Mouse (Mus musculus): ENCODE data around the gene Cacna2d2. TPM values are rescaled to one million over a fixed set of nuclear protein-coding genes. Genes with fewer than 3 reads are reported as not detected.
A peak's percentile ranks its signal among the peaks of the same experiment; 100 is the strongest.
"Not testable (repeated sequence)": the region's sequence is repeated elsewhere in the genome, so short reads cannot be mapped to it uniquely, and the experiment has no call there.

Gene Cacna2d2
- total RNA-seq, 2 experiments from 2014 or later = 7.3 to 13.2 TPM

DNA sequence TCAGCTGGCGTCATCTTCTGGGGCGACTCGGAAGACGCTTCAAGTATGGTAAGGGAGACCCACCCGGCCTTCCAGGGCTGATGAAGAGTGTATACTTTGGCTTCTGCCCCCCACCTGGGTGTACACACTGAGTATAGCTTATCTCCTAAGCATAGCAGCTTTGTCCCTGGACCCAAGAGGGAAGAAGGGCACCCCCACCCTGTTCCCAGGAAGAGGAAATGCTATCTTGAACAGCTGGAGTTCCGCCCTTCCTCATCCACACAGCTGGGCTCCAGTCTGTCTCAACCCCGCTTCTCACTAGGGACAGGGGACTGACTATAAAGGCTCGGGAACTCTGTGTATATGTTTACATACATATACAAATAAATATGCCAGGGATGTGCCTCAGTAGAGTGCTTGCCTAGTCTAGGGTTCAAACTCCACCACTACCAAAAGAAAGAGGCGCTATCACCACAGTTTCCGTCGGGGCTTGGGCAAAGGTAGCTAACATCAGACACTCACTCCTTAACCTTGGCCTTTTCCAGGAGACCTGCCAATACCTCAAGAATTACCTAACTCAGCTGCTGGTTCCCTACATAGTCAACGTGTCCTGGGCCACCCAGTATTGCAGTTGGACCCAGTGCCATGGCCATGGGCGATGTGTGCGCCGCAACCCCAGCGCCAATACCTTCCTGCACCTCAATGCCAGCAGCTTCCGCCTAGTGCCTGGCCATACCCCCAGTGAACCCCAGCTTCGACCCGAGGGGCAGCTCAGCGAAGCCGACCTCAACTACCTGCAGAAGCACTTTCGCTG lies 172.3 kb downstream of the Cacna2d2 start:
- no peak for DNase-seq
- intact Hi-C loops (cut with DNase I) = no loop called here

DNA sequence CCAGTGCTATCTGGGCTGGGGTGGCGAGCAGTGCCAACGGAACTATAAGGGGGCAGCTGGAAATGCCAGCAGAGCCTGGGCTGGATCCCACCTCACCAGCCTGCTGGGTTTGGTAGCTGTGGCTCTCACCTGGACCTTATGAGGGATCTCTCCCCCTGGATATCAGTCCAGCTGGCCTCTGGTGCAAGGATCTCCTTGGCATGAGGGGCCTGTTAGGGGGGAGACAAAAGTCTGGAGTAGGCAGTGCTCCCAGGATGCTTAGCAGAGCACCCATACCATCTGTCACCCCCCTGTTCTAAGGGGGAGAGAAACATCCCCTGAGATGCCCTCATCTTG lies 172.9 kb downstream of the Cacna2d2 start:
- intact Hi-C loops (cut with DNase I) = no loop called here
- no peak for DNase-seq

DNA sequence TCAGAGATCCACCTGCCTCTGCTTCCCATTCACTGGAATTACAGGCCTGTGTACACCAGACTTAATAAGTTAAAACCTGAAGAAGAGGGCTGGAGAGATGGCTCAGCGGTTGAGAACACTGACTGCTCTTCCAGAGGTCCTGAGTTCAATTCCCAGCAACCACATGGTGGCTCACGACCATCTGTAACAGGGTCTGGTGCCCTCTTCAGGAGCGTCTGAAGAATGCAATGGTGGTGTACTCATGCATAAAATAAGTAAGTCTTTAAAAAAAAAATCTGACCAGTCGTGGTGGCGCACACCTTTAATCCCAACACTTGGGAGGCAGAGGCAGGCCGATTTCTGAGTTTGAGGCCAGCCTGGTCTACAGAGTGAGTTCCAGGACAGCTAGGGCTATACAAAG lies 174.4 kb downstream of the Cacna2d2 start:
- intact Hi-C loops (cut with DNase I); DNase-seq: not testable (repeated sequence)

DNA sequence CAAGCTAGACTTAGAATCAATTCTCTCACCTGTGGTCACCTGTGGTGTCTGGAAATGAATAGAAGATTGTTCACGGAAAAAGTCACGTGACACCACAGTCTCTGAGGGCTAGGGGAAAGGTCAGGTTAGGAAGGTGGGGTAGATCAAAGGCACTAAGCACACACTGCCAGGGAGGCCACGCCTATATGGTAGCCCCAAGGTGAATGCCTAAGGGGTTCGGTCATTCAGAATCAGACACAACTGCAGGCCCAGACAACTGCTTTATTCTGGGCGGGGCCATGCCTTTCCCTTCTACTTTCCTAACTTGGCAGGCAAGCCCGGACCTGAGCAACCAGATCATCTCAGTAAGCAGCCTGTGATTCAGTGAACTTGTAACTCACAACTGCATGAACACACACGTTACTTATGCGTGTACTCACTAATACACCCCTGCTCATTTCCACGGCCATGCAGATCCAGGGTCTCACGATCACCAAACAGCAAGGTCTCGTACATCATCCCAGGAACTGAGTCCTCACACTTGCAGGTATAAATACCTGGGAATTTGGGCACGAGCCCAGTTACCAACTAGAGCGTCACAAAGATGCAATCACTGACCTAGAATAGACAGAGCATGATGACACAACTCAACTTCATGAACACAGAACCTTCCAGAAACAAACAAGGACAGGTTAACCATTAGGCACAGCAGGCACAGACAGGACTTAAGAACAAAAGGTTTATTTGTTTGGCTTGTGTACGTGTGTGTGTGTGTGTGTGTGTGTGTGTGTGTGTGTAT lies 176.4 kb downstream of the Cacna2d2 start:
- intact Hi-C loops (cut with DNase I) = no loop called here
- no peak for DNase-seq

DNA sequence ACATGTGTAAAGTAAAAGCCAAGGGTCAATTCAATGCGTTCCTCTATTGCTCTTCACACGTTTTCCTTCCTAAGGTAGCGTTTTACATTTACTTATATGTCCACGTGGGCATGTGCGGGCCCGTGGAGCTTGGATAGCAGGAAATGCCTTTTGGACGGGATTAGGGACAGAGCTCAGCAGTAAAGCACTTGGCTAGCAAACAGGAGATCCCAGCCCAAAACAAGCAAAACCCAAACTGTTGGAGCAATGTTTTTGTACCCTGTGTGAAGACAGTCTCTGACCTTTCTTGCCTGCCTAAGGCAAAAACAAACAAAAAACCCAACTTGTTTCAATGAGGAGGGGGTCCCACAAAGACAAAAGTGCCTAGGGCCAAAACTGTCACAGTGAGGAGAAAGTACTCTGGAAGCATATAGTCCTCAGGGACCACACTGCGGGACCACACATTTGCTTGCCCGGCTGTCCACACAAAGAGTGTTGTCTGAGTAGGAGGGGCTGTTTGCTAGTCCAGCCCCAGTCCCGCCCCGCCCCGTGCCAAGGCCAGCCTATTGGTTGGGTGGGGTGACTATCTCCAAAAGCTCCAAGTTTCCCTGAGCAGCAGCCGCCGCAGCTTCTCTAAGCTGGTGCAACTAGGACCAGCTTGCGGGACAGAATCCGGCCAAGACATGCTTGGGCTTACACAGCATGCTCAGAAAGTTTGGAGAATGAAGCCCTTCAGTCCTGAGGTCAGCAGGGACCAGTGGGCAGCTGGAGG lies 177.1 kb downstream of the Cacna2d2 start, which contains the start of gene Hyal1:
Gene Hyal1, plus strand, starts transcription at position 571 of the 751 bp plus-strand sequence.
- DNase-seq = peak; percentile 88 to 90

DNA sequence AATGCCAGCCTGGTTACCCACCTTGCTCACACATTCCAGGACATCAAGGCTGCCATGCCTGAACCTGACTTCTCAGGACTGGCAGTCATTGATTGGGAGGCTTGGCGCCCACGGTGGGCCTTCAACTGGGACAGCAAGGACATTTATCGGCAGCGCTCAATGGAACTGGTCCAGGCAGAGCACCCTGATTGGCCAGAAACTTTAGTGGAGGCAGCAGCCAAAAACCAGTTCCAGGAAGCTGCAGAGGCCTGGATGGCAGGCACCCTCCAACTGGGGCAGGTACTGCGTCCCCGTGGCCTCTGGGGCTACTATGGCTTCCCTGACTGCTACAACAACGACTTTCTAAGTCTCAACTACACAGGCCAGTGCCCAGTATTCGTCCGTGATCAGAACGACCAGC lies 178.5 kb downstream of the Cacna2d2 start:
- DNase-seq = no peak
- intact Hi-C loops (cut with DNase I) = no loop called here

More for the DNA sequence above, 177.1 kb downstream of the Cacna2d2 start, which contains the start of gene Hyal1:
- intact Hi-C loops (cut with DNase I) = no loop called here

DNA sequence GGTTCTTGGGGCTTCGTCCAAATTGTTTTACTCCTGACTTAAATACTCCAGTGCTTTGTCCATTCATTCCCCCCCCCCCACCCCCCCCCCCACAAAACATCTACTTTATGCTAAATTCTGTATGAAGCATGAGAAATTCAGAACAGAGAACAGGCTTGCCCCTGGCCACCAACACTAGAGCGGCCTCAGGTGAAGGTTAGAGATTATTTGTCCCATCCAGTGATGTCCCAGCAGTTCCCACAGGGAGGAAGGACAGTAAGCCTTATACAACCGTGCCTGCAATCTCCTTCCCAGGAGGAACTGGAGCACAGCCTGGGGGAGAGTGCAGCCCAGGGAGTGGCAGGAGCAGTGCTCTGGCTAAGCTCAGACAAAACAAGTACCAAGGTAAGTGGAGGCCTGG lies 179.2 kb downstream of the Cacna2d2 start, which contains the start of gene Naa80:
Gene Naa80, plus strand, starts transcription at position 301 of the 400 bp plus-strand sequence.
- intact Hi-C loops (cut with DNase I) = no loop called here
- DNase-seq = no peak

Other genes starting within 250 kb of the Cacna2d2 start
- gene Dock3, start 167.7 kb upstream of the Cacna2d2 start, total RNA-seq (2021) = 1 to 10 TPM; 1.1 to 1.4 TPM
- 10 to 100 TPM; 22.1 to 23.3 TPM for gene Mapkapk3, start 109.7 kb upstream of the Cacna2d2 start, total RNA-seq (2021)
- 100 to 1,000 TPM; 212 to 269 TPM for gene Cish, start 103.6 kb upstream of the Cacna2d2 start, total RNA-seq (2021)
- 10 to 100 TPM; 16.8 to 17.0 TPM for gene Hemk1, start 61.3 kb upstream of the Cacna2d2 start, total RNA-seq (2021)
- 10 to 100 TPM in 1 of 2 experiments, 1 to 10 TPM in 1; 8.9 to 11.4 TPM for gene 6430571L13Rik, start 59.0 kb upstream of the Cacna2d2 start, total RNA-seq (2021)
- gene Tmem115, start 134.3 kb downstream of the Cacna2d2 start, total RNA-seq (2021) = 10 to 100 TPM; 25.0 to 26.5 TPM
- gene Cyb561d2, start 142.6 kb downstream of the Cacna2d2 start, total RNA-seq (2021) = 1 to 10 TPM; 5.5 to 6.2 TPM
- 10 to 100 TPM; 12.9 to 16.7 TPM for gene Nprl2, start 142.6 kb downstream of the Cacna2d2 start, total RNA-seq (2021)
- not detected for gene Zmynd10, start 147.7 kb downstream of the Cacna2d2 start, total RNA-seq (2021)
- 10 to 100 TPM; 28.8 to 32.0 TPM for gene Rassf1, start 151.9 kb downstream of the Cacna2d2 start, total RNA-seq (2021)
- gene Tusc2, start 163.6 kb downstream of the Cacna2d2 start, total RNA-seq (2021) = 10 to 100 TPM; 25.7 to 26.8 TPM
- 10 to 100 TPM; 47.0 to 56.0 TPM for gene Hyal2, start 168.3 kb downstream of the Cacna2d2 start, total RNA-seq (2021)
- gene Hyal1, start 177.3 kb downstream of the Cacna2d2 start, total RNA-seq (2021) = 1 to 10 TPM; 3.9 to 5.7 TPM
- 10 to 100 TPM; 13.0 to 16.2 TPM for gene Naa80, start 179.3 kb downstream of the Cacna2d2 start, total RNA-seq (2021)
- under 1 TPM; 0.41 to 0.79 TPM for gene Hyal3, start 181.2 kb downstream of the Cacna2d2 start, total RNA-seq (2021)
- 10 to 100 TPM; 36.9 to 40.7 TPM for gene Ifrd2, start 188.0 kb downstream of the Cacna2d2 start, total RNA-seq (2021)
- 10 to 100 TPM; 15.4 to 17.3 TPM for gene Sema3b, start 209.6 kb downstream of the Cacna2d2 start, total RNA-seq (2021)
- gene Gnai2, start 235.8 kb downstream of the Cacna2d2 start, total RNA-seq (2021) = 100 to 1,000 TPM; 422 to 478 TPM